29 mouse cellular contexts compared by ENCODE assay signal in genomic region chr12:13147251-13147650, GRCm38 (mm10).
DNase-seq lines count a peak whose midpoint lies in the region; ATAC-seq lines count a peak whose summit lies in the region.
"Had no signal": no experiment of that assay in that cellular context is flagged by ENCODE, and none has a peak within 500 bp of the region (broad histone marks: within the 10 kb centered on the region; RNA-seq: fewer than 3 reads in every experiment).

No protein-coding gene starts in this region.

- intact Hi-C loops in heart, postnatal 25 days (cut with DNase I) = loop anchor here (2.0 kb wide), 4 partner anchors 28 to 206 kb away; partner anchors contain the start of gene Mycn
- intact Hi-C loops in heart, postnatal 10 days (cut with DNase I) = loop anchor here (10.0 kb wide), 1 partner anchor 202 kb away; the partner anchor contains the start of gene Mycn

- no peak overlapping the region for H3K4me3 ChIP-seq in heart, embryonic 12.5 days
- no peak overlapping the region for H3K4me3 ChIP-seq in heart, embryonic 10.5 days
- H3K4me3 ChIP-seq: embryonic facial prominence, embryonic 13.5 days; embryonic facial prominence, embryonic 15.5 days; erythroblast, embryonic 14.5 days; forebrain, embryonic 10.5 days; forebrain, embryonic 12.5 days had no signal

- H3K9ac ChIP-seq in heart, embryonic 12.5 days = no peak overlapping the region
- H3K9ac ChIP-seq: embryonic facial prominence, embryonic 13.5 days; embryonic facial prominence, embryonic 15.5 days; forebrain, embryonic 12.5 days had no signal

- H3K27ac ChIP-seq in heart, embryonic 12.5 days (ENCODE audit: poor library complexity, severe bottlenecking) = no peak overlapping the region
- no peak overlapping the region for H3K27ac ChIP-seq in heart, embryonic 10.5 days
- H3K27ac ChIP-seq: embryonic facial prominence, embryonic 13.5 days; embryonic facial prominence, embryonic 15.5 days; forebrain, embryonic 10.5 days; forebrain, embryonic 12.5 days had no signal

- no peaks in the 10 kb centered on the region for H3K36me3 ChIP-seq in heart, embryonic 12.5 days
- H3K36me3 ChIP-seq in heart, embryonic 10.5 days = no peaks in the 10 kb centered on the region
- H3K36me3 ChIP-seq: embryonic facial prominence, embryonic 13.5 days; embryonic facial prominence, embryonic 15.5 days; forebrain, embryonic 10.5 days; forebrain, embryonic 12.5 days; G1E had no signal

- no peaks in the 10 kb centered on the region for H3K9me3 ChIP-seq in heart, embryonic 12.5 days (replicated peaks)
- H3K9me3 ChIP-seq in heart, embryonic 10.5 days = no peaks in the 10 kb centered on the region
- H3K9me3 ChIP-seq: embryonic facial prominence, embryonic 13.5 days; embryonic facial prominence, embryonic 15.5 days; forebrain, embryonic 10.5 days; forebrain, embryonic 12.5 days; G1E had no signal

- WGBS in heart, embryonic 12.5 days = 71% methylated on average over 4 of the region's 4 CpGs
- WGBS in heart, embryonic 10.5 days = 72% methylated on average over 4 of the region's 4 CpGs

- no peaks in the 10 kb centered on the region for H3K27me3 ChIP-seq in heart, embryonic 12.5 days (replicated peaks)
- no peaks in the 10 kb centered on the region for H3K27me3 ChIP-seq in heart, embryonic 10.5 days (ENCODE audit: insufficient read depth, poor library complexity, severe bottlenecking)
- H3K27me3 ChIP-seq: CH12.LX; embryonic facial prominence, embryonic 13.5 days; embryonic facial prominence, embryonic 15.5 days; forebrain, embryonic 12.5 days; Patski had no signal

- ATAC-seq in heart, embryonic 12.5 days (ENCODE audit: insufficient number of reproducible peaks, low FRiP score) = no peak
- ATAC-seq: activated CD4-positive, CD25-positive, alpha-beta regulatory T cell, adult 4 months; CD4-positive, CD25-positive, alpha-beta regulatory T cell, adult 4 months; forebrain, embryonic 14.5 days; forebrain, embryonic 16.5 days; Patski had no signal

- peak; percentile 96 for DNase-seq in heart, adult 11 months
- DNase-seq in heart, adult 8-10 months (ENCODE audit: low spot score) = peak; percentile 14
- DNase-seq in heart, postnatal 25 days (ENCODE audit: low spot score) = no peak
- peak; percentile 38 for DNase-seq in heart, embryonic 10.5 days (ENCODE audit: low spot score)
- DNase-seq in heart, postnatal 10 days = no peak
- DNase-seq: adrenal gland, adult 8-10 months; adrenal gland, postnatal 14 days; adrenal gland, postnatal 36 days; B cell, adult 2 months; cerebellum, adult 11 months; cerebellum, adult 18-20 months; cerebellum, adult 8-10 months; cerebellum, adult 9-11 months; cerebellum, postnatal 14 days; cerebellum, postnatal 36 days; embryo, embryonic 11 days had no signal

- H3K4me1 ChIP-seq in heart, embryonic 12.5 days (replicated peaks) = peaks cover 18% of the 10 kb centered on the region
- peaks cover 17% of the 10 kb centered on the region; the same call in 1 of the 2 replicates for H3K4me1 ChIP-seq in heart, embryonic 10.5 days

- no peak overlapping the region for H3K4me2 ChIP-seq in heart, embryonic 12.5 days
- H3K4me2 ChIP-seq: embryonic facial prominence, embryonic 13.5 days; embryonic facial prominence, embryonic 15.5 days; forebrain, embryonic 12.5 days had no signal

Comparison
In these comparisons a context has a peak if more than half of its experiments do, and no peak if none do; other contexts are left out.
1. DNase-seq: peak in heart, adult 11 months (single experiment), heart, adult 8-10 months (single experiment) and heart, embryonic 10.5 days (single experiment); none in heart, postnatal 25 days (single experiment) and heart, postnatal 10 days (0 of 2).